Mouse (Mus musculus) gastrocnemius, postnatal 36 days (tissue): ENCODE measurements around the gene Wdr74. TPM values are rescaled to one million over a fixed set of nuclear protein-coding genes. Genes with fewer than 3 reads are reported as not detected.

ENCODE experiments used
- DNase-seq, 2 experiments: peaks; one replicate each; pipeline ENCODE4 v3.0.0; 2022
- intact Hi-C: fragments of 180-260 bp; cut with DNase I; formaldehyde crosslinking; loops from one replicate; pipeline ENCODE4 v1.15.1; 2025
- total RNA-seq, 2 experiments: library from RNA; stranded (reverse); gene quantifications; 2 replicates each; pipeline ENCODE4 v1.2.3; 2021

Gene Wdr74
- total RNA-seq, 2 experiments from 2014 or later, result 15.2 to 20.4 TPM

DNA sequence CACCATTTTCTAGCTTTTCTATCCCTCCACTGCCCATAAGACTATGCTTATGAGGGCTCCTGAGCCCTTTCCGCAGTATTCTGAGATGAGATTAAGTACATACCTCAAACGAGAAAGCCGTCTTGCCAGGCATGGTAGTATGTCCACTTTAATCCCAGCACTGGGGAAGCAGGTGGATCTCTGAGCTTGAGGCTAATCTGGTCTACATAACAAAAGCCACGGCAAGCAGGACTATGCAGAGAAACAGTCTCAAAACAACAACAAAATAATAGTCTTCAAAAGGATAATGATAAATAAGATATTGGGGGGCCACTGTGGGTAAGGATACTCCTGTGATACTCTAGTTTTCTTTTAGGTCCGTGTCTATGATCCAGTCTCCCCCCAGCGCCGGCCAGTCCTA is 3.3 kb downstream of the Wdr74 start:
- intact Hi-C loops, result no loop called here
- DNase-seq, result no peak

DNA sequence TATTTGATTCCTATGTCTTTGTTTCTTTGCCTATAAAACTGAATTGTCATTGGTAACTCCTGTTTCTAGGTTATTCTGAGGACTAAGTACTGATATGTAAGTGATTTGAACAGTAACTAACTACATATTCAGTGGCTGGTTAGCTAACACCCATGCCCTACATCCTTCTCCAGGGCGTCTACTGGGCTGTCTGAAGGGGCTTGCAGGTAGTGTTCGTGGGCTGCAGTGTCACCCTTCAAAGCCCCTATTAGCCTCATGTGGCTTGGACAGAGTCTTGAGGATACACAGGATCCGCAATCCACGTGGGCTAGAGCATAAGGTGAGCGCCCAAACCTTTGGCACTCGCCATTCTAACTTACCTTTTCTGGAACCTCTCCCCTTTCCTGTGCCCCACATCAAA is 4.0 kb downstream of the Wdr74 start:
- no peak for DNase-seq
- intact Hi-C loops, result no loop called here

- no peak for DNase-seq
Observed at GRCm38 (mm10) chr19:8740603-8741002, 5.0 kb downstream of the Wdr74 start, which contains the start of gene 1700092M07Rik. Gene 1700092M07Rik, plus strand, starts transcription at chr19:8740718.

GRCm38 (mm10) chr19:8741243-8741869 is 5.7 kb downstream of the Wdr74 start, which contains the start of gene Stx5a:
Gene Stx5a, plus strand, starts transcription at chr19:8741413.
- intact Hi-C loops, result no loop called here
- DNase-seq, result peak; percentile 94 to 96

More at GRCm38 (mm10) chr19:8740603-8741002, 5.0 kb downstream of the Wdr74 start, which contains the start of gene 1700092M07Rik:
- intact Hi-C loops, result no loop called here

DNA sequence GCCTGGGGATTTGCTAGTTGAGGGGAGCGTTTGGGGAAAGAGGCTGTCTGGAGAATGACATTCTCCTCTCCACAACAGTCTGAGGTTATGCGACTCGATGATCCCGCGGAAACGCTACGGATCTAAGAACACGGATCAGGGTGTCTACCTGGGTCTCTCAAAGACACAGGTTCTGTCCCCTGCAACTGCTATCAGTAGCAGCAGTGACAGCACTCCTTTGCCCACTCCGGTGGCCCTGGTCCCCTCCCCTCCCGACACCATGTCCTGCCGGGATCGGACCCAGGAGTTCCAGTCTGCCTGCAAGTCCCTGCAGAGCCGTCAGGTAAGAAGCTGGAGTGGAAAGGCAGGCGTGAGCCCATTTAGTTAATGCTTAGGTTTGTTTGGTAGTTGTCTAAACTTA is 6.5 kb downstream of the Wdr74 start:
- intact Hi-C loops, result no loop called here
- no peak for DNase-seq

GRCm38 (mm10) chr19:8745382-8745781 is 9.8 kb downstream of the Wdr74 start:
- intact Hi-C loops, result no loop called here
- DNase-seq, result no peak

GRCm38 (mm10) chr19:8747368-8747767 is 11.7 kb downstream of the Wdr74 start:
- DNase-seq, result no peak
- intact Hi-C loops, result no loop called here

- DNase-seq, result no peak
- intact Hi-C loops, result no loop called here
Observed at GRCm38 (mm10) chr19:8755652-8756051, 20.0 kb downstream of the Wdr74 start.

DNA sequence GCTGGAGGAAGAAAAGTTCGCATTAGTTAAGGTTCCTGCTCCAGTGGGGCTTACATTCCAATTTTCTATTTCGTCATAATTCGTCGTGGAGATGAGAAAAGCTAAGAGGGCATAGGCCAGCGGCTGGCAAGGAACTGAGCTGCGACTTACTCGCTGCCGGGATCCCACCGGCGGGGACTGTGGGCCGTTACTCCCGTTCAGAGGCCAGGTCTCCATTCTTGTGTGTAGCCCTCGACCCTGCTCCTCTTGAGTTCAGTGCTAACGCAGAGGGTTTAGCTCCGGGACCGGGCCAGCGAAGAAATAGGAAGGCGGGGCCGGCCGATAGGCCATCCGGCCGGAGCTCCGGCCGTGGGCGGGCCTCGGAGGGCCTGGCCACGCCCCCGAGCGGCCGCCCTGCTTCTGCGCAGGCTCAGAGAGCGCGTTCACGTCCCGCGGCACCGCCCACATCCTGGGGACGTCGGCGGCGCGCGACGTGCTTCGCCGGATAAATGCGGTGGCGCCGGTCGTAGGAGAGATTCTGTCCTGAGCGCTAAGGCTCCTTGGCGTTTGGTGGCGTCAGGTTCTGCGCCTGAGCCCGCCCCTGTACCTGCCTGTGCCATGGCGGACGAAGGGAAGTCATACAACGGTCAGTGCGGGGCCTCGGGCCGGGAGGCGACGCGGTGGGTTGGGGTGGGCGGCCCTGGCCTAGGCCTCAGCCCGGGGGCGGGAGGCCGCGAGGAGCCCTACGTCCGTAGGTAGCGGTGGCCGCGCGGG is 21.2 kb downstream of the Wdr74 start, which contains the start of gene Nxf1:
TSS of gene Nxf1 (plus strand) at position 439 of the 753 bp plus-strand sequence.
- intact Hi-C loops, result no loop called here
- peak; percentile 85 to 91 for DNase-seq

- intact Hi-C loops, result no loop called here
- no peak for DNase-seq
Observed at GRCm38 (mm10) chr19:8757471-8757998, 21.9 kb downstream of the Wdr74 start.

DNA sequence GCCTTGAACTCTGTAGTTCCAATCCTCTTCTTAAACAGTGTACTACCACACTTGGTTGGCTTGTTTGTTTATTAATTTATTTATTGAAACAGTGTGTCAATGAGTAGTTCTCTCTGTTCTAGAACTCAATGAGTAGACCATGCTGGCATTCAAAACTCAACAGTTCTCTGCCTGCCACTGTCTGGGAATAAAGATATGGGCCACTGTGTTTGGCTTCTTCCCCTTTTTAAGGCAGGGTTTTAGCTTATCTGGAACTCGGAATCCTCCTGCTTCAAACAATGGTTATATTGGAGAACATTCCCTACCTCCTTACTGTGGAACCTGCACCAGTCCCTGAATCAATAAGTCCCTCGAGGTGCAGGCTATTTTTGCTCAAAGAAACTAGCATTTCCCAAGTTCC is 23.3 kb downstream of the Wdr74 start:
- no peak for DNase-seq
- intact Hi-C loops, result no loop called here

DNA sequence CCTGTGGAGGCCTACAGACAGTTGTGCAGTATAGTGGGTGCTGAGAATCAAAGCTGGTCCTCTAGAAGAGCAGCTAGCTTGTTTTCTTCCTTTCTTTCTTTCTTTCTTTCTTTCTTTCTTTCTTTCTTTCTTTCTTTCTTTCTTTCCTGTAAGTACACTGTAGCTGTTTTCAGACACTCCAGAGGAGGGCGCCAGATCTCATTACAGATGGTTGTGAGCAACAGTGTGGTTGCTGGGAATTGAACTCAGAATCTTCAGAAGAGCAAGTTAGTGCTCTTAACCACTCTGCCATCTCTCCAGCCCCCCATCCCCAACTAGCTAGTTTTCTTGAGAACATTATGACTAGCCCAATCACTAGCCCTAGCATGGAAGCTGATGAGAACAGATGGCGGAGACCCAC is 25.1 kb downstream of the Wdr74 start:
- no peak for DNase-seq
- intact Hi-C loops, result no loop called here

GRCm38 (mm10) chr19:8763276-8763675 is 27.6 kb downstream of the Wdr74 start:
- DNase-seq, result no peak
- intact Hi-C loops, result no loop called here

DNA sequence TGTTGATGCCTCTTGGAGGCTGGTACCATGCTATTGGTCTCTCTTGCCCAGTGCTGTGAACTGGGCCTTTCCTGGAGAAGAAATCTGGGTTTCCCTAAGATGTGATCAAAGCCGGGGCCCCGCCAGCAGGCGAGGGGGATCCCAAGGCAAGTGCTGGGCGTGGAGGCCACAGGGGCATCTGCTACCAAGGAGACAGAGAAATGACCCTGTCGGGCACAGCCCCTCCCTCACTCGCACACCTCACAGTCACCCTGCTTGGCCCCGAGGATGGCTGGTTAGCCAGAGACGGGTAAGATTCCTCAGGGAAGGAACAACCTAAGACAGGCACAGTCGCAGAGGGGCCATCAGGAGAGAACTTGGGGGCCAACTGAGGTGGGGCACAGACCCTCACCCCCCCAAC is 29.9 kb downstream of the Wdr74 start:
- intact Hi-C loops, result no loop called here
- no peak for DNase-seq

DNA sequence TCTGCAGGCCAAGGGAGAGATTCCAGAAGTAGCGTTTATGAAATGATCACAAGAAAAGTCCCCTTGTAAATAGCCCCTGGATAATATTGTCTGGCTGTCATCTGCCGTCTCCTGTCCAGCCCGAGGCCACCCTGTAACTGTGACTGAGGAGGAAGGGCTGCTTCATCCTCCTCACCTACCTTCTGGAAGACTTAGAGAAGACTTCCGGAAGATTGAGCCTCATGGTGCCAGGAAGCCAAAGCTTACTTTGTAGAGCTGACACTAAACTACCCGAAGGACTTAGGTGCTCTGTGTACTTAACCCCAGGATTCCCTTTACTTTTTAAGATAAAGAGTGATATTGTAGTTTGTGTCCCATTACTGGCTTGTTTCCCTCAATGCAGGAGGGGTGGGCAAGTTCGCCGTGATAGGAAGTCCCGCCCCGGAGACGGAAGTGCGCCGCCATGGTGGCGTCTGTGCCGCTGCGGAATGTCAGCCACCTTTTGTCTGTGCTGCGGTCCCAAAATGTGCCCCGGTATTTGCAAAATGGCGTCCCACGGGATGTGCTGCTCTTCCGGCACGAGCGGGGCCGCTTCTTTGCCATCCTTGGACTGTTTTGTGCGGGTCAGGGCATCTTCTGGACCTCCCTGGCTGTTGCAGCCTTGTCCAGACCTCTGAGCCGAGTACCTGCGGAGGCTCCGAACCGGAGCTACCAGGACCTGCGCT is 35.1 kb downstream of the Wdr74 start, which contains the start of gene Tmem223:
TSS of gene Tmem223 (plus strand) at position 430 of the 704 bp plus-strand sequence.
- intact Hi-C loops, result no loop called here
- DNase-seq, result peak; percentile 66 to 70

GRCm38 (mm10) chr19:8772996-8773395 is 37.4 kb downstream of the Wdr74 start:
- DNase-seq, result no peak
- intact Hi-C loops, result no loop called here

DNA sequence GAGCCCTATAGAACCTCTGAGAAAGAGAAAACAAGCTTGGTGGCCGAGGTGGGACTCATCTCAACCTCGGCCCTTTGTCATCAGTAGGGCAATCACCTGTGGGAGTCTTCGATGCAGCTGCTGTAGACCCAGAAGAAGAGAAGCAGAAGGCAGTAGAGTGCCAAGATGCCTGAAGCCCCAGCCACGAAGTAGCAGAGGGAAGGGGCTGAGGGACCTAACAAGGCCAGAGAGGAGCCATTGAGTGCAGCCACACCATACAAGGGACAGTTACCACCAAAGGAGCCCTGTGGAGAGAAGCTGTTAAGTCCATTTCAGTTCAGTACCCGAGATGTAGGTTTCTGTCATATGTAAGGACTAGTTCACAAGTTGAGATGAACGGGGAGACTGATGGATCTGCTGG is 37.8 kb downstream of the Wdr74 start:
- intact Hi-C loops, result no loop called here
- DNase-seq, result no peak

DNA sequence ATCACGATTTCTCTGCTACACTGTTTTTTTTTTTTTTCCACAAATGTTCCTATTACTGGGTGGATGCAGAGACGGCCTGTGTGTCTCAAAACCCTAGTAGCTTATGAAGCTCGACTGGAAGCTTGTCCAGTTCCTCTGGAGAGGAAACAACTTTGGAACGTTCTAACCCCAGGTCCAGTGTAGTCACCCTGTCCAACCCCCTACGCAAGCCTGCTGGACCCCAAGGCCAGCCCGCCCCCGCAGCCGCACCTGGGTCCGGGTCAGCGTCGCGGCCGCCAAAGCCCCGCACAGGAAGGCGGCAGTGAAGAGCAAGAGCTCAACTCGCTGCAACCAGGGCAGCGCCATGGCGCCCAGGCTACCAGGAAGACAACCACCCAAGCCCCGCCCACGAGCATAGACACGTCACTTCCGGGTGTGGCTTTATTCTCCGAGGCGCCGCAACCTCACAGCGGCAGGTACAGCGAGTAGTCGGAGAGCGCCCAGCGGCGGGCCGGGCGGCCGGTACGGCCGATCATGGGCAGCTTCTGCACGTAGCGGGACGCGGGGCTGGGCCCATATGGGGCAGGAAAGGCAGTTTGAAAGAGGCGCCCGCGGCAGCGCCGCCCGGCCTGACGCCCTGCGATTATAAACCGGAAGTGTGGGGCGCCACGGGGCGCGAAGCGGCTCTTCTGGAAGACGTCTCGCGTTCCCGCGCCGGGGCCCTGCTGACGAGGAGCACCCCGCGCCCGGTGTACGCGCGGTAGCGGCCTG is 38.6 kb downstream of the Wdr74 start, which contains the start of gene Tmem179b:
TSS of gene Tmem179b (minus strand) at position 382 of the 750 bp plus-strand sequence.
- intact Hi-C loops, result no loop called here

DNA sequence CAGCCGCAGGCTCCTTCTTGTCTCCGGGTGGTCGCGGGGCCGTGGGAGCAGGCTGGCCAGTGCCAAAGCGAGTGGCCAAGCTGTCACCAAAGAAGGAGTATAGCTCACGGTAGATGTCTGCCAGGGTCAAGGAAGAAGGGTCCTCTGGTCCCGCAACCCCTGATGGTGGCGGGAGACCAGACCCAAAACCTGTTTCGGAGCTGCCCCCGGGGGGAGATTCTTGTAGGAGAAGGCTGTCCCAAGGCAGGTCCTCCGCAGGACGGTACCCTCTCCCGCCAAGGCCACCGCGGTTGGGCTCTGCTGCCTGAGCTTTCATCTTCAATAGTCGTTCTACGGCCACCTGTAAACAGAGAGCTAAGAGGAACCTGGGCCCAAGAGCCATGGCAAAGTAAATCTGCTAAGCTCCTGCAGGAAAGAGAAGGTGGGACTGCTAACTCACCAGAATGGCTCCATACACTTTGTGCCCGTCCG is 39.4 kb downstream of the Wdr74 start:
- intact Hi-C loops, result no loop called here
- DNase-seq, result no peak

More for the DNA sequence above, 38.6 kb downstream of the Wdr74 start, which contains the start of gene Tmem179b:
- DNase-seq, result peak; percentile 93 to 96
